Mouse (Mus musculus) forebrain, embryonic 15.5 days (tissue): Measurements from ENCODE around the gene Runx3. TPM values are rescaled to one million over a fixed set of nuclear protein-coding genes. Genes with fewer than 3 reads are reported as not detected.
A peak's percentile ranks its signal among the peaks of the same experiment; 100 is the strongest.

Experiments used
- ATAC-seq: fragments of 200-750 bp; cut with Nextera tagmentation; replicated peaks from 2 replicates; pipeline ENCODE4 v1.8.0; 2017; ENCODE audit warnings: mild to moderate bottlenecking, moderate TSS enrichment, moderate library complexity
- H3K27ac ChIP-seq: fragments of 300-500 bp; sonication (generic); replicated peaks from 2 replicates; pipeline ENCODE4 v1.5.1; 2015; ENCODE audit warnings: mild to moderate bottlenecking, inconsistent platforms
- H3K27me3 ChIP-seq: fragments of 300-500 bp; sonication (generic); 2 replicates; pipeline ENCODE4 v1.6.1; 2015; ENCODE audit warnings: inconsistent platforms
- H3K36me3 ChIP-seq: fragments of 300-500 bp; sonication (generic); 2 replicates; pipeline ENCODE4 v1.6.1; 2015; ENCODE audit warnings: mild to moderate bottlenecking, inconsistent platforms
- H3K4me1 ChIP-seq: fragments of 300-500 bp; sonication (generic); 2 replicates; pipeline ENCODE4 v1.6.1; 2015; ENCODE audit warnings: inconsistent platforms
- H3K4me2 ChIP-seq: fragments of 300-500 bp; sonication (generic); replicated peaks from 2 replicates; pipeline ENCODE4 v1.6.1; 2015; ENCODE audit warnings: mild to moderate bottlenecking, inconsistent platforms
- H3K4me3 ChIP-seq: fragments of 300-500 bp; sonication (generic); 2 replicates; pipeline ENCODE4 v1.5.1; 2015; ENCODE audit warnings: mild to moderate bottlenecking, inconsistent platforms
- H3K9ac ChIP-seq: fragments of 300-500 bp; sonication (generic); replicated peaks from 2 replicates; pipeline ENCODE4 v1.6.1; 2015; ENCODE audit warnings: mild to moderate bottlenecking, inconsistent platforms
- H3K9me3 ChIP-seq: fragments of 300-500 bp; sonication (generic); 2 replicates; pipeline ENCODE4 v1.6.1; 2016; ENCODE audit warnings: inconsistent platforms
- WGBS: fragments of 180-500 bp; shearing (Covaris S2); methylation state at CpG from one replicate; pipeline ENCODE4 v1.1.7; 2015; ENCODE audit warnings: mixed read lengths; 5-methylcytosine and 5-hydroxymethylcytosine counted together
- polyA plus RNA-seq: library from polyadenylated mRNA; unstranded; fragments of >200 nt; fragmentation: Nextera tagmentation; extraction: Ambion mirVana; gene quantifications from 2 replicates; pipeline ENCODE4 v1.2.1, GENCODE M21; 2015

Gene Runx3
- polyA plus RNA-seq, 1 experiment from 2014 or later: not detected

- H3K36me3 ChIP-seq: peaks cover 36% of the 10 kb centered on the region
- H3K4me2 ChIP-seq: no peak overlapping the region
- no peak overlapping the region for H3K9ac ChIP-seq
- H3K4me3 ChIP-seq: no peak overlapping the region
- ATAC-seq: peak; percentile 61; the same call in 1 of the 2 replicates
- H3K27me3 ChIP-seq: no peaks in the 10 kb centered on the region
- peaks cover 7% of the 10 kb centered on the region; the same call in 1 of the 2 replicates for H3K4me1 ChIP-seq
- H3K9me3 ChIP-seq: no peaks in the 10 kb centered on the region
- no peak overlapping the region for H3K27ac ChIP-seq
- WGBS: 56% methylated on average over 4 of the region's 4 CpGs
Measured at GRCm38 (mm10) chr4:135219652-135220051, 99.2 kb downstream of the Runx3 start.

GRCm38 (mm10) chr4:135220641-135221040 lies 100.2 kb downstream of the Runx3 start:
- Histone ChIP-seq H3K4me3 (no peak overlapping the region), H3K9me3 (no peaks in the 10 kb centered on the region), H3K4me2 (no peak overlapping the region), H3K9ac (no peak overlapping the region), H3K4me1 (peaks cover 7% of the 10 kb centered on the region; the same call in 1 of the 2 replicates), H3K27ac (no peak overlapping the region), H3K36me3 (peaks cover 33% of the 10 kb centered on the region), H3K27me3 (no peaks in the 10 kb centered on the region)
- 86% methylated on average over 3 of the region's 3 CpGs for WGBS
- no peak for ATAC-seq

- ATAC-seq: no peak
- Histone ChIP-seq H3K4me1 (peaks cover 7% of the 10 kb centered on the region; the same call in 1 of the 2 replicates), H3K9me3 (no peaks in the 10 kb centered on the region), H3K27me3 (no peaks in the 10 kb centered on the region), H3K4me2 (no peak overlapping the region), H3K27ac (no peak overlapping the region), H3K4me3 (no peak overlapping the region), H3K9ac (no peak overlapping the region), H3K36me3 (peaks cover 23% of the 10 kb centered on the region)
- 68% methylated on average over 12 of the region's 12 CpGs for WGBS
Measured at GRCm38 (mm10) chr4:135221632-135222407, 101.4 kb downstream of the Runx3 start.

- H3K4me1 ChIP-seq: peaks cover 7% of the 10 kb centered on the region; the same call in 1 of the 2 replicates
- H3K4me3 ChIP-seq: no peak overlapping the region
- H3K9ac ChIP-seq: no peak overlapping the region
- H3K36me3 ChIP-seq: peaks cover 8% of the 10 kb centered on the region; the same call in 1 of the 2 replicates
- no peaks in the 10 kb centered on the region for H3K9me3 ChIP-seq
- H3K27me3 ChIP-seq: no peaks in the 10 kb centered on the region
- no peak for ATAC-seq
- H3K4me2 ChIP-seq: no peak overlapping the region
- 74% methylated on average over 9 of the region's 9 CpGs for WGBS
- H3K27ac ChIP-seq: no peak overlapping the region
Measured at GRCm38 (mm10) chr4:135223808-135224207, 103.4 kb downstream of the Runx3 start.

GRCm38 (mm10) chr4:135226008-135226667 lies 105.7 kb downstream of the Runx3 start:
- H3K27ac ChIP-seq: no peak overlapping the region
- H3K4me2 ChIP-seq: no peak overlapping the region
- H3K4me1 ChIP-seq: peaks cover 21% of the 10 kb centered on the region
- H3K36me3 ChIP-seq: peaks cover 8% of the 10 kb centered on the region; the same call in 1 of the 2 replicates
- no peaks in the 10 kb centered on the region for H3K9me3 ChIP-seq
- WGBS: 93% methylated on average over 12 of the region's 12 CpGs
- no peak for ATAC-seq
- no peaks in the 10 kb centered on the region for H3K27me3 ChIP-seq
- no peak overlapping the region for H3K9ac ChIP-seq
- no peak overlapping the region for H3K4me3 ChIP-seq

Other genes with a start within 250 kb of the Runx3 start
- 193 and 194 TPM in 2 replicates for gene Tmem50a, start 205.6 kb upstream of the Runx3 start, polyA plus RNA-seq
- gene Rsrp1, start 197.1 kb upstream of the Runx3 start, polyA plus RNA-seq: 555 and 574 TPM in 2 replicates
- 75.1 and 77.3 TPM in 2 replicates for gene Syf2, start 189.8 kb upstream of the Runx3 start, polyA plus RNA-seq
- 114 and 116 TPM in 2 replicates for gene Clic4, start 152.2 kb downstream of the Runx3 start, polyA plus RNA-seq
- 202 and 208 TPM in 2 replicates for gene Srrm1, start 232.7 kb downstream of the Runx3 start, polyA plus RNA-seq